Mouse (Mus musculus): ENCODE data around the gene Ermard.
"Not testable (repeated sequence)": the region's sequence is repeated elsewhere in the genome, so short reads cannot be mapped to it uniquely, and the experiment has no call there.

The Ermard gene

GRCm38 (mm10) chr17:15041175-15041729 is at the start of gene Ermard, which contains the start of the genes Tcte3 and Gm3448:
Gene Ermard (plus strand): TSS chr17:15041208.
Gene Tcte3 (minus strand): TSS chr17:15041488.
Gene Gm3448 (minus strand): TSS chr17:15041537.
- not testable (repeated sequence) for DNase-seq (ENCODE audit: extremely low spot score, low read depth, low spot score)

- not testable (repeated sequence) for DNase-seq (ENCODE audit: extremely low spot score, low read depth, low spot score)
These were observed 48.4 kb upstream of the Ermard start for GRCm38 (mm10) chr17:14992522-14993138.

- DNase-seq (ENCODE audit: extremely low spot score, low read depth, low spot score), result not testable (repeated sequence)
These were observed 47.7 kb upstream of the Ermard start for GRCm38 (mm10) chr17:14993139-14993832.

GRCm38 (mm10) chr17:14994140-14994539 is 46.9 kb upstream of the Ermard start:
- not testable (repeated sequence) for DNase-seq (ENCODE audit: extremely low spot score, low read depth, low spot score)

GRCm38 (mm10) chr17:15000047-15000446 is 41.0 kb upstream of the Ermard start:
- DNase-seq (ENCODE audit: extremely low spot score, low read depth, low spot score), result not testable (repeated sequence)

- not testable (repeated sequence) for DNase-seq (ENCODE audit: extremely low spot score, low read depth, low spot score)
These were observed 31.9 kb upstream of the Ermard start for GRCm38 (mm10) chr17:15009088-15009487.

GRCm38 (mm10) chr17:15009706-15010413 is 31.1 kb upstream of the Ermard start, which contains the start of gene Gm3435:
Gene Gm3435 (plus strand): TSS chr17:15010176.
- DNase-seq (ENCODE audit: extremely low spot score, low read depth, low spot score), result not testable (repeated sequence)

- not testable (repeated sequence) for DNase-seq (ENCODE audit: extremely low spot score, low read depth, low spot score)
These were observed 19.3 kb upstream of the Ermard start for GRCm38 (mm10) chr17:15021503-15022220.

GRCm38 (mm10) chr17:15023878-15024492 is 17.0 kb upstream of the Ermard start:
- not testable (repeated sequence) for DNase-seq (ENCODE audit: extremely low spot score, low read depth, low spot score)

GRCm38 (mm10) chr17:15024502-15025193 is 16.4 kb upstream of the Ermard start:
- not testable (repeated sequence) for DNase-seq (ENCODE audit: extremely low spot score, low read depth, low spot score)

- not testable (repeated sequence) for DNase-seq (ENCODE audit: extremely low spot score, low read depth, low spot score)
These were observed 15.5 kb upstream of the Ermard start for GRCm38 (mm10) chr17:15025513-15025912.

GRCm38 (mm10) chr17:15031414-15031813 is 9.6 kb upstream of the Ermard start:
- DNase-seq (ENCODE audit: extremely low spot score, low read depth, low spot score), result not testable (repeated sequence)

- DNase-seq (ENCODE audit: extremely low spot score, low read depth, low spot score), result not testable (repeated sequence)
These were observed 553 bp upstream of the Ermard start for GRCm38 (mm10) chr17:15040455-15040854.

GRCm38 (mm10) chr17:15050338-15050737 is 9.3 kb downstream of the Ermard start:
- not testable (repeated sequence) for DNase-seq (ENCODE audit: extremely low spot score, low read depth, low spot score)

GRCm38 (mm10) chr17:15052766-15053165 is 11.8 kb downstream of the Ermard start:
- DNase-seq (ENCODE audit: extremely low spot score, low read depth, low spot score), result not testable (repeated sequence)

- DNase-seq (ENCODE audit: extremely low spot score, low read depth, low spot score), result not testable (repeated sequence)
These were observed 12.3 kb downstream of the Ermard start for GRCm38 (mm10) chr17:15053183-15053828.

GRCm38 (mm10) chr17:15053829-15054200 is 12.8 kb downstream of the Ermard start:
- not testable (repeated sequence) for DNase-seq (ENCODE audit: extremely low spot score, low read depth, low spot score)

GRCm38 (mm10) chr17:15055925-15056324 is 14.9 kb downstream of the Ermard start:
- DNase-seq (ENCODE audit: extremely low spot score, low read depth, low spot score), result no peak

GRCm38 (mm10) chr17:15058161-15058591 is 17.2 kb downstream of the Ermard start:
- no peak for DNase-seq (ENCODE audit: extremely low spot score, low read depth, low spot score)

Measured in hindlimb bud, embryonic 11.5 days (tissue).